13 mouse cellular contexts compared by ENCODE assay signal in genomic region chr4:116160769-116161168, GRCm38 (mm10). TPM values are rescaled to one million over a fixed set of nuclear protein-coding genes. Genes with fewer than 3 reads are reported as not detected.
DNase-seq lines count a peak whose midpoint lies in the region; ATAC-seq and TF ChIP-seq lines count a peak whose summit lies in the region.
"Had no signal": no experiment of that assay in that cellular context is flagged by ENCODE, and none has a peak within 500 bp of the region (broad histone marks: within the 10 kb centered on the region; RNA-seq: fewer than 3 reads in every experiment).

No protein-coding gene starts in this region.

- no peak for TF ChIP-seq EP300 in heart, postnatal 0 days (IDR thresholded peaks at IDR 0.05; ENCODE audit: low read depth)

- TF ChIP-seq CTCF in heart, postnatal 0 days (IDR thresholded peaks at IDR 0.05; ENCODE audit: low read depth) = no peak

- H3K9me3 ChIP-seq in heart, postnatal 0 days (replicated peaks; ENCODE audit: control insufficient read depth, low read length) = no peaks in the 10 kb centered on the region
- H3K9me3 ChIP-seq in heart, embryonic 10.5 days = no peaks in the 10 kb centered on the region

- WGBS in heart, postnatal 0 days = 35% methylated on average over 3 of the region's 3 CpGs
- 67% methylated on average over 3 of the region's 3 CpGs for WGBS in heart, embryonic 10.5 days

- no peaks in the 10 kb centered on the region for H3K27me3 ChIP-seq in heart, postnatal 0 days (ENCODE audit: control insufficient read depth, insufficient read depth, low read length)
- H3K27me3 ChIP-seq in heart, embryonic 10.5 days (ENCODE audit: insufficient read depth, poor library complexity, severe bottlenecking) = no peaks in the 10 kb centered on the region

- ATAC-seq in heart, postnatal 0 days (ENCODE audit: insufficient read depth, low read depth) = peak; percentile 69
- ATAC-seq in megakaryocyte progenitor cell, adult 5-6 weeks (replicated peaks; ENCODE audit: poor library complexity) = no peak

- peaks cover 19% of the 10 kb centered on the region for H3K4me1 ChIP-seq in heart, postnatal 0 days (ENCODE audit: control insufficient read depth, insufficient read depth)
- peaks cover 10% of the 10 kb centered on the region for H3K4me1 ChIP-seq in heart, embryonic 10.5 days

- H3K36me3 ChIP-seq in heart, postnatal 0 days (replicated peaks; ENCODE audit: control insufficient read depth, insufficient read depth, low read length) = peaks cover 38% of the 10 kb centered on the region
- peaks cover 55% of the 10 kb centered on the region for H3K36me3 ChIP-seq in heart, embryonic 10.5 days

- peak; percentile 32 for DNase-seq in heart, postnatal 0 days (ENCODE audit: low spot score)
- DNase-seq in heart, embryonic 10.5 days (ENCODE audit: low spot score) = no peak
- DNase-seq in ovary, postnatal 36 days (ENCODE audit: low spot score) = peak; percentile 36
- no peak for DNase-seq in ovary, postnatal 14 days (ENCODE audit: low spot score)
- DNase-seq in left cerebral cortex, postnatal 25 days (ENCODE audit: low spot score in 2 of 2) = peak; percentile 69 to 97
- no peak for DNase-seq in thymus, postnatal 25 days
- DNase-seq in adrenal gland, adult (ENCODE audit: inconsistent age in 2 of 2, low spot score in 1 of 2) = no peak
- DNase-seq: kidney, postnatal 36 days had no signal

- no peak overlapping the region for H3K4me3 ChIP-seq in heart, postnatal 0 days (ENCODE audit: low read depth, low read length)
- no peak overlapping the region for H3K4me3 ChIP-seq in heart, embryonic 10.5 days

- intact Hi-C loops in left cerebral cortex, postnatal 25 days (cut with DNase I) = loop anchor here (1.0 to 10.0 kb wide), 5 partner anchors 16 to 454 kb away; partner anchors contain the start of genes Gpbp1l1, Pik3r3 and Tmem69

- no peak overlapping the region for H3K4me2 ChIP-seq in heart, postnatal 0 days (ENCODE audit: low read depth, low read length)

- H3K27ac ChIP-seq in heart, postnatal 0 days (ENCODE audit: low read depth) = peak overlapping the region; percentile 40
- no peak overlapping the region for H3K27ac ChIP-seq in heart, embryonic 10.5 days

- H3K9ac ChIP-seq in heart, postnatal 0 days (replicated peaks; ENCODE audit: low read depth, low read length) = no peak overlapping the region

RNA-seq across cellular contexts. Expression of gene Tspan1, which starts 6.6 kb away (rescaled TPM):
- 1.8 TPM in 1 of 2 replicates, not detected in the other for total RNA-seq in heart, postnatal 0 days (2014; rRNA removed; ENCODE audit: low replicate concordance)
- 2.8 TPM in 1 of 2 replicates, not detected in the other for polyA plus RNA-seq in heart, postnatal 0 days (2015; fragmentation: Nextera tagmentation; extraction: Ambion mirVana)
- polyA plus RNA-seq in heart, embryonic 10.5 days (2016; fragmentation: Nextera tagmentation; extraction: Ambion mirVana) = 0.10 TPM in 1 of 2 replicates, not detected in the other
- total RNA-seq in left cerebral cortex, postnatal 25 days (2021) = under 1 TPM; 0.23 to 0.27 TPM
- not detected in 2 replicates for total RNA-seq in megakaryocyte progenitor cell, adult 5-6 weeks (2015)
- 0.07 TPM in 1 of 2 replicates, not detected in the other for total RNA-seq in megakaryocyte progenitor cell, adult 5-6 weeks (2017)
- total RNA-seq: adrenal gland, adult 18-20 months had no signal

RNA-seq across cellular contexts. Expression of gene Lurap1, which starts 9.6 kb away (rescaled TPM):
- total RNA-seq in heart, postnatal 0 days (2014; rRNA removed; ENCODE audit: low replicate concordance) = 1.5 and 2.1 TPM in 2 replicates
- polyA plus RNA-seq in heart, postnatal 0 days (2015; fragmentation: Nextera tagmentation; extraction: Ambion mirVana) = 0.97 and 1.1 TPM in 2 replicates
- 1.4 and 1.9 TPM in 2 replicates for polyA plus RNA-seq in heart, embryonic 10.5 days (2016; fragmentation: Nextera tagmentation; extraction: Ambion mirVana)
- total RNA-seq in left cerebral cortex, postnatal 25 days (2021) = 10 to 100 TPM; 27.9 to 32.8 TPM
- total RNA-seq in megakaryocyte progenitor cell, adult 5-6 weeks (2015) = not detected in 2 replicates
- 0.10 TPM in 1 of 2 replicates, not detected in the other for total RNA-seq in megakaryocyte progenitor cell, adult 5-6 weeks (2017)

RNA-seq across cellular contexts. Expression of gene 1700042G07Rik, which starts 12.4 kb away (rescaled TPM):
- total RNA-seq in heart, postnatal 0 days (2014; rRNA removed; ENCODE audit: low replicate concordance) = not detected in 2 replicates
- polyA plus RNA-seq in heart, postnatal 0 days (2015; fragmentation: Nextera tagmentation; extraction: Ambion mirVana) = not detected in 2 replicates
- polyA plus RNA-seq in heart, embryonic 10.5 days (2016; fragmentation: Nextera tagmentation; extraction: Ambion mirVana) = not detected in 2 replicates
- not detected for total RNA-seq in left cerebral cortex, postnatal 25 days (2021)
- total RNA-seq in megakaryocyte progenitor cell, adult 5-6 weeks (2015) = not detected in 2 replicates
- not detected in 2 replicates for total RNA-seq in megakaryocyte progenitor cell, adult 5-6 weeks (2017)
- total RNA-seq: adrenal gland, adult 18-20 months; liver, adult 2 months had no signal
- polyA plus RNA-seq: liver, adult 2 months; neural tube, embryonic 11.5 days had no signal

RNA-seq across cellular contexts. Expression of gene Gm49337, which starts 12.4 kb away (rescaled TPM):
- not detected in 2 replicates for total RNA-seq in heart, postnatal 0 days (2014; rRNA removed; ENCODE audit: low replicate concordance)
- polyA plus RNA-seq in heart, postnatal 0 days (2015; fragmentation: Nextera tagmentation; extraction: Ambion mirVana) = not detected in 2 replicates
- polyA plus RNA-seq in heart, embryonic 10.5 days (2016; fragmentation: Nextera tagmentation; extraction: Ambion mirVana) = not detected in 2 replicates
- total RNA-seq in left cerebral cortex, postnatal 25 days (2021) = not detected
- total RNA-seq in megakaryocyte progenitor cell, adult 5-6 weeks (2015) = 0.12 TPM in 1 of 2 replicates, not detected in the other
- not detected in 2 replicates for total RNA-seq in megakaryocyte progenitor cell, adult 5-6 weeks (2017)
- total RNA-seq: adrenal gland, adult 18-20 months; liver, adult 2 months had no signal
- polyA plus RNA-seq: gonadal fat pad, adult 2 months; liver, adult 2 months; neural tube, embryonic 11.5 days had no signal

RNA-seq across cellular contexts. Expression of gene Pomgnt1, which starts 37.1 kb away (rescaled TPM):
- 77.5 and 91.3 TPM in 2 replicates for total RNA-seq in heart, postnatal 0 days (2014; rRNA removed; ENCODE audit: low replicate concordance)
- 56.9 and 59.6 TPM in 2 replicates for polyA plus RNA-seq in heart, postnatal 0 days (2015; fragmentation: Nextera tagmentation; extraction: Ambion mirVana)
- polyA plus RNA-seq in heart, embryonic 10.5 days (2016; fragmentation: Nextera tagmentation; extraction: Ambion mirVana) = 68.9 and 74.3 TPM in 2 replicates
- total RNA-seq in left cerebral cortex, postnatal 25 days (2021) = 10 to 100 TPM; 73.5 to 77.6 TPM
- 8.2 and 13.1 TPM in 2 replicates for total RNA-seq in megakaryocyte progenitor cell, adult 5-6 weeks (2015)
- 12.5 and 16.9 TPM in 2 replicates for total RNA-seq in megakaryocyte progenitor cell, adult 5-6 weeks (2017)

Comparison
In these comparisons a context has a peak if more than half of its experiments do, and no peak if none do; other contexts are left out.
1. DNase-seq: peak in heart, postnatal 0 days (single experiment), ovary, postnatal 36 days (single experiment) and left cerebral cortex, postnatal 25 days (2 of 2); none in heart, embryonic 10.5 days (single experiment), ovary, postnatal 14 days (single experiment), thymus, postnatal 25 days (single experiment) and adrenal gland, adult (0 of 2).